Mouse (Mus musculus): ENCODE results near the gene Olfr1411.

The Olfr1411 gene

GRCm38 (mm10) chr1:92594111-92594510 lies at the start of gene Olfr1411:
TSS of gene Olfr1411 (plus strand) at chr1:92594411.
- Histone ChIP-seq H3K27me3 (ENCODE audit: control insufficient read depth, insufficient read depth, low read length, poor library complexity, severe bottlenecking) (no peaks in the 10 kb centered on the region), H3K36me3 (ENCODE audit: control insufficient read depth, insufficient read depth, low read length, poor library complexity, severe bottlenecking) (no peaks in the 10 kb centered on the region)
- DNase-seq (ENCODE audit: low read depth, low spot score): no peak

DNA sequence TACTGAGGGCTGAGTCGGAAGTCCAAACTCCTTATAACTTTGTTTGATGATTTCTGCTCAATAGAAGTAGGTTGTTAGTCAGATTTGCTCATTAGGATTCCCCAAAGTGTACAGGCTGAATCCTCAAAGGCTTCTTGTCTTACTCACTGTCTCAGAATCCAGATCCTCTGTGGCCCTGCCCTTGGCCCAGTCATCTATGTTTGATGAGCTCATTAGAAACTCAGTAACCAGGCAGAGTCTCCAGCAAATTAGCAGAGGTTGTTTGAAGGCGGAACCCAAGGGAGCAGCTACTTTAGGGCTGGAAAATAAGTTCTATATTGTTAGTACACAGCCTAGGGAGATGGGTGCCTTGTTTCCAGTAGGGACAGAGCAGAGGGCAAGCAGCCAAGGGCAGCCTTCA lies 48.3 kb upstream of the Olfr1411 start:
- DNase-seq (ENCODE audit: low read depth, low spot score): no peak
- no peaks in the 10 kb centered on the region for H3K27me3 ChIP-seq (ENCODE audit: control insufficient read depth, insufficient read depth, low read length, poor library complexity, severe bottlenecking)
- no peaks in the 10 kb centered on the region for H3K36me3 ChIP-seq (ENCODE audit: control insufficient read depth, insufficient read depth, low read length, poor library complexity, severe bottlenecking)

GRCm38 (mm10) chr1:92571022-92571421 lies 23.2 kb upstream of the Olfr1411 start, which contains the start of gene Olfr1413:
TSS of gene Olfr1413 (plus strand) at chr1:92571322.
- H3K36me3 ChIP-seq (ENCODE audit: control insufficient read depth, insufficient read depth, low read length, poor library complexity, severe bottlenecking): no peaks in the 10 kb centered on the region
- H3K27me3 ChIP-seq (ENCODE audit: control insufficient read depth, insufficient read depth, low read length, poor library complexity, severe bottlenecking): no peaks in the 10 kb centered on the region
- DNase-seq (ENCODE audit: low read depth, low spot score): no peak

DNA sequence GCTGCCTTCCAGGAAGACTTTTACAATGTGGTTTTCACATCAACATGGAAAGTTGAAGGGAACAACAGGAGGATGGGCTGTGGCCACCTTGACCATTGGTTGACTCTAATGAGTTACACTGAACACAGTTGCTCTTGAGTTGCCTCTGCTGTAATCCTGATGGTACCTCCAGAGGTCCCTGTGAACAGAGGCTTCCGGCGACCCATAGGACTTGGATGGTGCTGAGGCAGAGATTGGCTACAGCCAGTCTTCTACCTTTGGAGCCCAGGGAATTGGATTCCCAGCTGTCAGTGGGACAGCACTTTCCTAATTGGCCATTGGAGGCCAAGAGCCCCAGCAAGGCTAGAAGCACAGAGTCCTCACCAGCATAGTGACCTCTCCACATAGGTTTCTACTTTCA lies 8.7 kb upstream of the Olfr1411 start, which contains the start of gene Olfr1412:
Olfr1412 (plus strand) TSS at position 301 of the 400 bp plus-strand sequence.
- DNase-seq (ENCODE audit: low read depth, low spot score): no peak
- Histone ChIP-seq H3K27me3 (ENCODE audit: control insufficient read depth, insufficient read depth, low read length, poor library complexity, severe bottlenecking) (no peaks in the 10 kb centered on the region), H3K36me3 (ENCODE audit: control insufficient read depth, insufficient read depth, low read length, poor library complexity, severe bottlenecking) (no peaks in the 10 kb centered on the region)

DNA sequence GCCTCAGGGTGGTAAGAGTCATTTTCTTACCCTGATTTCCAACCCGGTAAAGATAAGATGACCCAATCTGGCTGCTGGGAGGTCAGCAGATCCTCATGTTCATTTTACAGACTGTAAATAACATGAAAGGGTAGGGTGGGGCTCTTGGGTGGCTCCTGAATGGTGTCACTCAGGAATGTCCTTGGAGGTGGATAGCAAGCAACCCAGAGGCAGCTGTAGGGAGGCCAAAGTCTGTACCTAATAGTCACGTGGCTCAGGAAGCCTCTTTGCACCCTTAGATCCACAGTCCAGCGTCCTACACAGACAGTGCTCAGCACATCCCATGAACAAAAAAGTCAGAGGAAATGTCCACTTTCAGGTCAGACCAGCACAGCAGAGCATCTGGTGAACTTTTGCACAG lies 1.8 kb downstream of the Olfr1411 start:
- DNase-seq (ENCODE audit: low read depth, low spot score): no peak
- H3K27me3 ChIP-seq (ENCODE audit: control insufficient read depth, insufficient read depth, low read length, poor library complexity, severe bottlenecking): no peaks in the 10 kb centered on the region

DNA sequence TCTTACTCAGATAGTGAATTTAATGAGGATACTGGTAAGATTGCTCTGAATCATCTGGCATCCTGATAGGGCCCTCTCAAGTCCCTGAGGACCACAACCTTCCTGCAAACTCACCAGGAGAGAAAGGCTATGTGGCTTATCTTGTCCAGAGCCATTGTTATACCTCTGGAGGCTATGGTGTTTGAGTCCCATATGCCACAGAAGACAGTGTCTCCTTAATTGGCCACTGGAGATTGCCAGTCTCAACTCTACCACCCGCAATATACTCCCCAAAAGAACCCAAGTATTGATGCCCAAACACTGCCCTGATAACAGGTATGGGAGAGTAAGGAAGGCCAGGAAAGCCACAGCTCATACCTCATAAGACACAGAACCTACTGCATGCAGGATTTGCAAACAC lies 11.3 kb downstream of the Olfr1411 start, which contains the start of gene Olfr1410:
Olfr1410 (plus strand) TSS at position 301 of the 400 bp plus-strand sequence.
- no peak for DNase-seq (ENCODE audit: low read depth, low spot score)
- Histone ChIP-seq H3K27me3 (ENCODE audit: control insufficient read depth, insufficient read depth, low read length, poor library complexity, severe bottlenecking) (no peaks in the 10 kb centered on the region), H3K36me3 (ENCODE audit: control insufficient read depth, insufficient read depth, low read length, poor library complexity, severe bottlenecking) (no peaks in the 10 kb centered on the region)

More for the DNA sequence above, 1.8 kb downstream of the Olfr1411 start:
- no peaks in the 10 kb centered on the region for H3K36me3 ChIP-seq (ENCODE audit: control insufficient read depth, insufficient read depth, low read length, poor library complexity, severe bottlenecking)

- DNase-seq (ENCODE audit: low read depth, low spot score): no peak
- Histone ChIP-seq H3K36me3 (ENCODE audit: control insufficient read depth, insufficient read depth, low read length, poor library complexity, severe bottlenecking) (no peaks in the 10 kb centered on the region), H3K27me3 (ENCODE audit: control insufficient read depth, insufficient read depth, low read length, poor library complexity, severe bottlenecking) (no peaks in the 10 kb centered on the region)
Observed at GRCm38 (mm10) chr1:92607711-92608110, 13.5 kb downstream of the Olfr1411 start.

DNA sequence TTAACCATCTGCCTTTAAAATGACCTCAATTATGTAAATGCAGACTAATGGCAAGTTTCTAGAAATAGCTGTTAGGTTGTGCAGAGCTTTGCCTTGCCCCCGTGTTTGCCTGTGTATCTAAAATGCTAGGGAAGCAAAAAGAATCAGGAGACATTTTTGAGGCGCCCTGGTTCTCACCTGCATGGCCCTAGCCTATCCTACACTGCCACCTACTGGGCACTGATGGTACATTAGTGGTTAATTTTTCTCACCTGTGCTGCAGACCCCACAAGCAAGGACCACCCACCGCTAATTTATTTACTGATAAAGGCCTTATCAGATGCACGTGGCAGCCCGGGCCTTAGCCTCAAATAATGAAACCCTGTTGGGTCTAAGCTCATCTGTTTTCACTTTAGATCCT lies 16.8 kb downstream of the Olfr1411 start:
- peak; percentile 70 for DNase-seq (ENCODE audit: low read depth, low spot score)
- Histone ChIP-seq H3K36me3 (ENCODE audit: control insufficient read depth, insufficient read depth, low read length, poor library complexity, severe bottlenecking) (no peaks in the 10 kb centered on the region), H3K27me3 (ENCODE audit: control insufficient read depth, insufficient read depth, low read length, poor library complexity, severe bottlenecking) (no peaks in the 10 kb centered on the region)

GRCm38 (mm10) chr1:92613175-92613574 lies 19.0 kb downstream of the Olfr1411 start:
- Histone ChIP-seq H3K36me3 (ENCODE audit: control insufficient read depth, insufficient read depth, low read length, poor library complexity, severe bottlenecking) (no peaks in the 10 kb centered on the region), H3K27me3 (ENCODE audit: control insufficient read depth, insufficient read depth, low read length, poor library complexity, severe bottlenecking) (no peaks in the 10 kb centered on the region)
- DNase-seq (ENCODE audit: low read depth, low spot score): no peak

DNA sequence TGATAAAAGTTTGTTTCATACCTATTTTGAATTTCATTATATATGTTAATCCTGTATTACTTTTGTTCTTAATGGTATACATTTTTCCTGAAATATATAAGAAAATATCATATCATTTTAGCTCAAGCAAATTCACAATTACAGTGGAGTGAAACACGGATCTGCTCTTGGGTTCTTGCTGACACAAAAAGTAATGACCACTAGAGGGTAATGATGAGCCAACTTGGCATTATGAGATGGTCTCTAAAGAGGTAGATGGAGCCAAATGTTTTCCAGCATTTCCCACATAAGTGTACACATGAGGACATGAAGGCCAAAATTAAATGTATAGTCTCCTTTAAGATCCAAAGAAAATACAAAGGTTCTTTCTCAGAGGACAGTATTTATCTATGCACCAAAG lies 20.3 kb downstream of the Olfr1411 start:
- Histone ChIP-seq H3K36me3 (ENCODE audit: control insufficient read depth, insufficient read depth, low read length, poor library complexity, severe bottlenecking) (no peaks in the 10 kb centered on the region), H3K27me3 (ENCODE audit: control insufficient read depth, insufficient read depth, low read length, poor library complexity, severe bottlenecking) (no peaks in the 10 kb centered on the region)
- DNase-seq (ENCODE audit: low read depth, low spot score): peak; percentile 4

DNA sequence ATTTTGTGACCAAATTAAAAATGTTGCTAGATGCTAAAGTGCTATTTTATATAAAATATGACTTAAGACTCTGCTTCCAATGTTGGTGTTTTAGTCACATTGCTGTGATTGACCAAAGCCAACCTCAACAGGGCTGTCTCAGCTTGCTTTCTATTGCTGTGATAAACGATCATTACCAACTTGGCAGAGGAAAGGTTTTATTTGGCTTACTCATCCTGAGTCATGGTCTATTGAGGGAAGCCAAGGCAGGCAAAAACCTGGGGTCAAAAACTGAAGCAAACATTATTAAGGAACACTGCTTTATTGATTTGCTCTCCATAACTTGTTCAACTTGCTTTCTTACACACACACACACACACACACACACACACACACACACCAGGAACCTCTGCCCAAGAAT lies 21.8 kb downstream of the Olfr1411 start:
- H3K27me3 ChIP-seq (ENCODE audit: control insufficient read depth, insufficient read depth, low read length, poor library complexity, severe bottlenecking): no peaks in the 10 kb centered on the region
- no peaks in the 10 kb centered on the region for H3K36me3 ChIP-seq (ENCODE audit: control insufficient read depth, insufficient read depth, low read length, poor library complexity, severe bottlenecking)
- DNase-seq (ENCODE audit: low read depth, low spot score): no peak

GRCm38 (mm10) chr1:92617488-92617887 lies 23.3 kb downstream of the Olfr1411 start, which contains the start of gene Olfr12:
TSS of gene Olfr12 (plus strand) at chr1:92617788.
- H3K36me3 ChIP-seq (ENCODE audit: control insufficient read depth, insufficient read depth, low read length, poor library complexity, severe bottlenecking): no peaks in the 10 kb centered on the region
- no peak for DNase-seq (ENCODE audit: low read depth, low spot score)
- no peaks in the 10 kb centered on the region for H3K27me3 ChIP-seq (ENCODE audit: control insufficient read depth, insufficient read depth, low read length, poor library complexity, severe bottlenecking)

GRCm38 (mm10) chr1:92618360-92618759 lies 24.1 kb downstream of the Olfr1411 start:
- Histone ChIP-seq H3K27me3 (ENCODE audit: control insufficient read depth, insufficient read depth, low read length, poor library complexity, severe bottlenecking) (no peaks in the 10 kb centered on the region), H3K36me3 (ENCODE audit: control insufficient read depth, insufficient read depth, low read length, poor library complexity, severe bottlenecking) (no peaks in the 10 kb centered on the region)
- DNase-seq (ENCODE audit: low read depth, low spot score): no peak

GRCm38 (mm10) chr1:92628227-92628626 lies 34.0 kb downstream of the Olfr1411 start:
- Histone ChIP-seq H3K36me3 (ENCODE audit: control insufficient read depth, insufficient read depth, low read length, poor library complexity, severe bottlenecking) (no peaks in the 10 kb centered on the region), H3K27me3 (ENCODE audit: control insufficient read depth, insufficient read depth, low read length, poor library complexity, severe bottlenecking) (no peaks in the 10 kb centered on the region)
- no peak for DNase-seq (ENCODE audit: low read depth, low spot score)

DNA sequence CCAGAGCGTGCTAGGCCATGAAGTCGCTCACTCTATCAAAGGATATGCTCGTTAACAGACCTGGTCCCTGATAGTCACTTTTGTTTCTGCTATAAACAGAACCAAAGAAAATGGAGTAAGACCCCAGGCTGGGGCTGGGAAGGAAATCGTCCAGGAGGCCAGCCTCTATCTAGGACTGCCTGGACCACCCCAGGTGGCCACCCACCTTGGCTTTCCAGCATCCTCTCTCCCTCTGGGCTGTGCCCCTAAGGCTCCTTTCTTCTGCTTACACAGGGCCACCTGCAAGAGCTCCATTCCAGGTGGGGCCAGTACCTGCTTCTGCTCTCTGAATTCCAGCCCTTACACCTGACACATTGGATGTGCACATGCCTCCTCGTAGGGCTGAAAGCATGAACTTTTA lies 38.0 kb downstream of the Olfr1411 start:
- H3K27me3 ChIP-seq (ENCODE audit: control insufficient read depth, insufficient read depth, low read length, poor library complexity, severe bottlenecking): no peaks in the 10 kb centered on the region
- no peak for DNase-seq (ENCODE audit: low read depth, low spot score)
- peaks cover 1% of the 10 kb centered on the region; the same call in 1 of the 2 replicates for H3K36me3 ChIP-seq (ENCODE audit: control insufficient read depth, insufficient read depth, low read length, poor library complexity, severe bottlenecking)

DNA sequence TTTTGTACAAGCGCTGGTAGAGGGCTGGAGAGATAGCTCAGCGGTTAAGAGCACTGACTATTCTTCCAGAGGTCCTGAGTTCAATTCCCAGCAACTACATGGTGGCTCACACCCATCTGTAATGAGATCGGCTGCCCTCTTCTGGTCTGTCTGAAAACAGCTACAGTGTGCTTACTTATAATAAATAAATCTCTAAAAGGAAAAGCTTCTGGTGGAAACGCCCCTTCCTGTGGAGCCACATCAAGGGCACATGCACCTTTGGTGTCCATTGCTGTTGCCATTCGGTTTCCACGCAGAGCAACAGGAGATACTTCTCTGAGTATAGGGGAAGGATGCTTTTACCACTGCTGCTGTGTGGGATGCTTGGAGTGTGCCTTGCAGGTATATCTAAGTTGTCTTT lies 38.7 kb downstream of the Olfr1411 start:
- DNase-seq (ENCODE audit: low read depth, low spot score): no peak
- no peaks in the 10 kb centered on the region for H3K27me3 ChIP-seq (ENCODE audit: control insufficient read depth, insufficient read depth, low read length, poor library complexity, severe bottlenecking)
- peaks cover 3% of the 10 kb centered on the region for H3K36me3 ChIP-seq (ENCODE audit: control insufficient read depth, insufficient read depth, low read length, poor library complexity, severe bottlenecking)
